Mouse (Mus musculus) bone marrow, adult 2 months (tissue): ENCODE results near the gene Oaf.

Source experiments
- CTCF ChIP-seq: fragments of 200-500 bp; IDR thresholded peaks from 2 replicates; pipeline ENCODE4 v1.5.1; 2011; ENCODE audit warnings: low read length, control low read depth; ENCODE audit not compliant: control insufficient read depth, insufficient read depth
- POLR2A ChIP-seq: fragments of 200-500 bp; IDR thresholded peaks from 2 replicates; pipeline ENCODE4 v1.6.1; 2011; ENCODE audit warnings: low read depth, mild to moderate bottlenecking, control low read depth, low read length, borderline replicate concordance; ENCODE audit not compliant: control insufficient read depth

DNA sequence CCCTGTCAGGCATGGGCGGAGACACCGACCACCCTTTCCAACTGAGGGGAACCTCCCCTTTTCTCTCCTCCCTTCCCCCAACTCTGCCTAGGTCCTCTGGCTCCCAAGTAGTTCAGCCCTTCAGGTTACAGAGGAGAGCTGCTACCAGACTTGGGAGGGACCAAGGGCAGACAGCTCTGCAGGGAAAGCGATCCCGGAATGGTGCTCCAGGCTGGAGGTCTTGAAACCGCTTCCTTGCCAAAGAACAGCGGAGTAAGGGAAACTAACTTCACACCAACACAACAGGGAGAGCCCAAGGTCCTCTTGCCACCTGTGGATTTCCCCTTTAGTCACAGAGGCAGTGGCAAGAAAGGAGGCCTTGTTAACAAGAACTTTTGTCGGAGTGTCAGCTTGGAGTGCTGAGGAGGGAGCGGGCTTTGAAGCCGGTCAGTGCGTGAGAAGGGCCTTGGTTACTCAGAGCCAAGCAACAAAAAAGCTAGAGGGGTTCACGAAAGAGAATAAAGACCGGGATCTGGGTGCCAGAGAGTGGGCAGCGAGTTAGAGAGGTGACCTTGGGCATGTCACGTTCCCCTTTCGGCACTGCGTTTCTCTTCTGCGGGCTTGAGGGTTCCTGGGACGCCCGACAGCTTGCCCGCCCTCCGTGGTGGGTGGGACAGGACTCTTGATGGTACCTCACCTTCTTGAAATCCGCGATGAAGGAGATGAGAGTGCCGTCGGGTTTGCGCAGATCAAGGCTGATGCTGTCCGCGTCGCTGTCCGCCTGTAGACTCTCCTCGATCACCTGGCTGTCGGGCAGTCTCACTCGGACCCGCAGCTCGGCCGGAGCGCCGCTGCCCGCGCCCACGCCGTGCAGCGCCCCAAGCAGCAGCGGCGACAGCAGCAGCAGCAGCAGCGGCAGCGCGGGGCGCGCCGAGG, 823 bp downstream of the Oaf start:
- TF ChIP-seq CTCF (no peak), POLR2A (no peak)
